Mouse (Mus musculus): ENCODE measurements around the gene Eml5.

DNA sequence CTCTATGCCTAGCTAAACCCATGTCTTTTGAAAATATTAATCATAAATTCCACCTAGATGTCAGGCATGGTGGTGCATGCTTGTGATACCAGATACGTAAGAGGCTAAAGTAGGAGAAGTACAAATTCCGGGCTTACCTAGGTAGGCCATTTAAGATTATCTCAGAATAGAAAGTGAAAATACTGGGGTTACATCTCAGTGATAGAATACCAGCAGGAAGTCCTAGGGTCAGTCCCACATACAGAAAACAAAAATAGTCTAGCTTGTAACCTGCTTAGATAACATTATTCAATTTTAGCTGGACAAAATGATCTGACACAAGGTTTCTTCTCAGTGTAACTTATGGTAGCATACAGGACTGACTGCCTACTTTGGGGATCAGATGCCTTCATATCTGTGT is 135.0 kb downstream of the Eml5 start:
- TF ChIP-seq CTCF (IDR thresholded peaks at IDR 0.05; ENCODE audit: extremely low read depth, insufficient read length, insufficient replicate concordance, low read depth, low read length) (no peak), POLR2A (IDR thresholded peaks at IDR 0.05; ENCODE audit: low read depth, low read length) (no peak)
